Mouse (Mus musculus) hindbrain, embryonic 14.5 days (tissue): ENCODE measurements around the gene Washc4. TPM values are rescaled to one million over a fixed set of nuclear protein-coding genes. Genes with fewer than 3 reads are reported as not detected.

ENCODE experiments used
- ATAC-seq: fragments of 200-750 bp; cut with Nextera tagmentation; 2 replicates; pipeline ENCODE4 v1.8.0; 2017; ENCODE audit warnings: moderate number of reproducible peaks, mild to moderate bottlenecking, moderate TSS enrichment, moderate library complexity; ENCODE audit not compliant: low FRiP score
- DNase-seq: peaks from one replicate; pipeline ENCODE4 v3.0.0-alpha.2; 2015; ENCODE audit warnings: low spot score
- H3K27ac ChIP-seq: fragments of 300-500 bp; sonication (generic); 2 replicates; pipeline ENCODE4 v1.5.1; 2014; ENCODE audit warnings: mild to moderate bottlenecking, moderate library complexity
- H3K27me3 ChIP-seq: fragments of 300-500 bp; sonication (generic); 2 replicates; pipeline ENCODE4 v1.6.1; 2014; ENCODE audit warnings: mild to moderate bottlenecking, low read length, mixed read lengths; ENCODE audit not compliant: control insufficient read depth, insufficient read depth
- H3K36me3 ChIP-seq: fragments of 300-500 bp; sonication (generic); replicated peaks from 2 replicates; pipeline ENCODE4 v1.6.1; 2014; ENCODE audit not compliant: control insufficient read depth, insufficient read depth
- H3K4me1 ChIP-seq: fragments of 300-500 bp; sonication (generic); replicated peaks from 2 replicates; pipeline ENCODE4 v1.6.1; 2014; ENCODE audit warnings: antibody characterized with exemption, low read length, mixed read lengths; ENCODE audit not compliant: control insufficient read depth, insufficient read depth
- H3K4me2 ChIP-seq: fragments of 300-500 bp; sonication (generic); replicated peaks from 2 replicates; pipeline ENCODE4 v1.6.1; 2014; ENCODE audit warnings: mild to moderate bottlenecking, moderate library complexity
- H3K4me3 ChIP-seq: fragments of 300-500 bp; sonication (generic); replicated peaks from 2 replicates; pipeline ENCODE4 v1.5.1; 2014; ENCODE audit warnings: mild to moderate bottlenecking, low read length
- H3K9ac ChIP-seq: fragments of 300-500 bp; sonication (generic); 2 replicates; pipeline ENCODE4 v1.6.1; 2014
- H3K9me3 ChIP-seq: fragments of 300-500 bp; sonication (generic); 2 replicates; pipeline ENCODE4 v1.6.1; 2016; ENCODE audit warnings: low read length; ENCODE audit not compliant: control insufficient read depth
- WGBS: fragments of 180-500 bp; shearing (Covaris S2); extraction: QIAGEN DNeasy Blood & Tissue Kit; methylation state at CpG from one replicate; pipeline ENCODE4 v1.1.7; 2014; 5-methylcytosine and 5-hydroxymethylcytosine counted together
- polyA plus RNA-seq: library from polyadenylated mRNA; unstranded; fragments of >200 nt; fragmentation: Nextera tagmentation; extraction: Ambion mirVana; gene quantifications from 2 replicates; pipeline ENCODE4 v1.2.1, GENCODE M21; 2014

Gene Washc4
- polyA plus RNA-seq, 1 experiment from 2014 or later: 32.7 TPM

DNA sequence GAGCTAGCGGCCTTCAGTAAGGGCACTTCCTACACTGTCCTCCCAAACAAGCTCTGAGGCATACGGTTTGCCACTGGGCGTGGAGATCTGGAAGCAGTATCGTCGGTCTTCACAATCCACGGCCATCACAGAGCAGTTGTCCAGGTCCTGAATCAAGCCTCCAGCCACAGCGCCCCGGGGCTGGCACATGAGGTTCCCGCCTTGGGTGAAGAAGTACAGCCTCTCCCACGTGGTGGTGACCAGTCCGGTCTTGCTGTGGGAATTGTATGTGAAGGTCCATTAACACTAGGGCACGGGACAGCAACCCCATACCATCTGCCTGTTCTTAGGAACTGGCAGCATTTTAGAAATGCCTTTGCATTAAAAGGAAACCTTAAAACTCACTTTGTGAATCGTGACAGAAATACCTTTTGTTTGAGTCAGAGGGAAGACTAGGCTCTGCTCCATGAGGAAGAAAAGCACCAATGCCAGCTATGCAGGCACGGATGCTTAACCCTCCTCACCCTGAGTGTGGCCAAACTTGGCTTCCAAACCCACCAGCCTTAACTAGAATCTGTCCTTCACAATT lies 69.2 kb downstream of the Washc4 start:
- ATAC-seq (no peak), DNase-seq (no peak)
- Histone ChIP-seq H3K9ac (no peak overlapping the region), H3K4me3 (no peak overlapping the region), H3K27me3 (no peaks in the 10 kb centered on the region), H3K36me3 (peaks cover 63% of the 10 kb centered on the region), H3K27ac (no peak overlapping the region), H3K4me1 (no peaks in the 10 kb centered on the region), H3K9me3 (no peaks in the 10 kb centered on the region), H3K4me2 (no peak overlapping the region)
- WGBS: 93% methylated on average over 14 of the region's 14 CpGs

DNA sequence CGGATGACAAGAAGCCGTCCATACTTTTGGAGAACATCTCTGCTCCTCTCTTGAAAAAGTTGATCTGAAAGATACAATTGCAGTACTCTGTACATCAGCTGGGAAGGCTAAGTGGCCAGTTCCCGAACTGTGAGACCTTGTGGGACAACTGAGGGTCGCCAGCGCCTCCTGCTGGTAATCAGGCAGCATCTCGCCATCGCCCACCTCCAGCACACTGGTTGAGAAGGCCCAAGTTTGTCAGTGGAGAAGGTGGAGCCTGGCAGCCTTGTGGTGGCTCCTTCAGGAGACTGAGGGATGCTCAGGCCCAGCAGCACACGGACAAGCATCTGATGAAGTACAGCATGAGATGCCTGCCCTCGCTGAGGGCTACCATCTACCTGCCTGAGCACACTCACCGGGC lies 73.8 kb downstream of the Washc4 start:
- H3K4me3 ChIP-seq: no peak overlapping the region
- no peaks in the 10 kb centered on the region for H3K9me3 ChIP-seq
- no peaks in the 10 kb centered on the region for H3K27me3 ChIP-seq
- H3K27ac ChIP-seq: no peak overlapping the region
- H3K36me3 ChIP-seq: peaks cover 20% of the 10 kb centered on the region
- WGBS: 59% methylated on average over 10 of the region's 10 CpGs
- ATAC-seq (no peak), DNase-seq (no peak)
- H3K4me1 ChIP-seq: no peaks in the 10 kb centered on the region
- no peak overlapping the region for H3K4me2 ChIP-seq
- no peak overlapping the region for H3K9ac ChIP-seq

- Histone ChIP-seq H3K9me3 (no peaks in the 10 kb centered on the region), H3K36me3 (peaks cover 14% of the 10 kb centered on the region), H3K9ac (no peak overlapping the region), H3K4me1 (no peaks in the 10 kb centered on the region), H3K27me3 (no peaks in the 10 kb centered on the region), H3K4me3 (no peak overlapping the region), H3K27ac (no peak overlapping the region), H3K4me2 (no peak overlapping the region)
- WGBS: 79% methylated on average over 12 of the region's 12 CpGs
- ATAC-seq: no peak
- no peak for DNase-seq
Observed at GRCm38 (mm10) chr10:83618819-83619440, 75.4 kb downstream of the Washc4 start.

DNA sequence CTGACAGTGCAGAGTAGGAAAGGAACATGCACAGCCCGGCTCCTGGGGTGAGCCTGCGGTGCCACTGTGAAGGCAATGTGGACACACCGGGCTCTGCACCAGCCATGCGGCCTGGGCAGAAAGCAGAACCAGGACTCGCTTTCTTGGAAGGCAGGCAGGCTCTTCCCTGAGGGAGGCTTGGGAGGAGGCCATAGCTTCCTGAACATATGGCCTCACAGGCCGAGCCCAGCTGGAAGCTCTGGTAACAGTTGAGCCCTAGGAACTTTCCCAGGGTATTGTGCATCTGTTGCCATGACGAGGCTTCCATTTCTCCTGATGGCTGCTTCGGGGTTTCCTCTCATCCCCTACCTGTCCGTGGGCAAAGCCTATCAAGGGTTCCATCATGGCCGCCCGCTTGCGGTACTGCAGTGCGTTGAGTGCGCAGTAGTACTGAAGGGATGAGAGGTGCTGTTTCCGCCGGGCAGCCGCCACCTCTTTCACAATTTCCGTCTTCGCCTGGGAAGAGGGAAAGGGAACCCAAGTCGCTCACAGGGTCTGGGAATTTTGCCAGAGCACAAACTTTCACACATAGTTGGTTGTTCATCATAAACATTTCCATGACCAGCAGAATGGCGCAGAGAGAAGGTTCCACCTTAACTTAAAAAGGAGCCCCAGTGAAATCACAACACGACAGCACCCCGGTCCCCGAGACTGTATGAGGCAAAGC lies 77.0 kb downstream of the Washc4 start:
- H3K9ac ChIP-seq: no peak overlapping the region
- no peak overlapping the region for H3K27ac ChIP-seq
- peaks cover 25% of the 10 kb centered on the region for H3K36me3 ChIP-seq
- 86% methylated on average over 24 of the region's 24 CpGs for WGBS
- H3K27me3 ChIP-seq: no peaks in the 10 kb centered on the region
- H3K9me3 ChIP-seq: no peaks in the 10 kb centered on the region
- no peak for ATAC-seq
- no peak overlapping the region for H3K4me3 ChIP-seq
- no peak overlapping the region for H3K4me2 ChIP-seq
- DNase-seq: no peak
- H3K4me1 ChIP-seq: no peaks in the 10 kb centered on the region

GRCm38 (mm10) chr10:83624065-83624464 lies 80.5 kb downstream of the Washc4 start:
- Histone ChIP-seq H3K27me3 (no peaks in the 10 kb centered on the region), H3K4me1 (no peaks in the 10 kb centered on the region), H3K9ac (no peak overlapping the region), H3K4me2 (no peak overlapping the region), H3K36me3 (peaks cover 42% of the 10 kb centered on the region), H3K27ac (no peak overlapping the region), H3K4me3 (no peak overlapping the region), H3K9me3 (no peaks in the 10 kb centered on the region)
- ATAC-seq (no peak), DNase-seq (no peak)
- 84% methylated on average over 8 of the region's 8 CpGs for WGBS

- Histone ChIP-seq H3K27ac (no peak overlapping the region), H3K27me3 (no peaks in the 10 kb centered on the region), H3K4me3 (no peak overlapping the region), H3K9ac (no peak overlapping the region), H3K36me3 (peaks cover 42% of the 10 kb centered on the region), H3K4me1 (no peaks in the 10 kb centered on the region), H3K4me2 (no peak overlapping the region), H3K9me3 (no peaks in the 10 kb centered on the region)
- WGBS: 90% methylated on average over 12 of the region's 12 CpGs
- DNase-seq: no peak
- no peak for ATAC-seq
Observed at GRCm38 (mm10) chr10:83624841-83625240, 81.3 kb downstream of the Washc4 start.

GRCm38 (mm10) chr10:83627113-83627687 lies 83.6 kb downstream of the Washc4 start:
- Histone ChIP-seq H3K9me3 (no peaks in the 10 kb centered on the region), H3K36me3 (peaks cover 42% of the 10 kb centered on the region), H3K27ac (no peak overlapping the region), H3K4me3 (no peak overlapping the region), H3K4me1 (no peaks in the 10 kb centered on the region), H3K9ac (no peak overlapping the region), H3K27me3 (no peaks in the 10 kb centered on the region), H3K4me2 (no peak overlapping the region)
- no peak for ATAC-seq
- DNase-seq: no peak
- WGBS: 94% methylated on average over 9 of the region's 9 CpGs

DNA sequence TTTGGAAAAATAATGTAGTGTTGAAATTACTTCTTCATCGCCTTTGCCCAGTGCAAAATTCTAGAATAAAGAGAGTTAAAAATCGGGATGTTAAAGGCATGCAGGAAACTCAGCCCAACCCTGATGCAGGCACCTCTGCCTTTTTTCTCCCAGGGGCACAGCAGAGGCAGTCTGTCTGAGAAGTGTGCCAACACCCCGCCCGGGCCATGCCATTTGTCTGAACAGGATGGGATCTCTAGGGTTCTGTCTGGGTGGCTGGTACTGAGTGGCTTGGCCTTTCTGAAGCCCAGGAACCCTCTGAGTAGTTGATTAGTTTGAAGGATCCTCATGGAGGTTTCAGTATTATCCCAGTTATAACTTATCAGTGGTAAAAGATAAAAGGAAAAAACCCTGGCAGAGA lies 84.7 kb downstream of the Washc4 start:
- 89% methylated on average over 4 of the region's 4 CpGs for WGBS
- ATAC-seq: no peak

GRCm38 (mm10) chr10:83629190-83629781 lies 85.7 kb downstream of the Washc4 start:
- no peaks in the 10 kb centered on the region for H3K4me1 ChIP-seq
- H3K9me3 ChIP-seq: no peaks in the 10 kb centered on the region
- H3K9ac ChIP-seq: no peak overlapping the region
- no peak overlapping the region for H3K4me2 ChIP-seq
- 84% methylated on average over 12 of the region's 12 CpGs for WGBS
- ATAC-seq: no peak
- no peak overlapping the region for H3K27ac ChIP-seq
- DNase-seq: no peak
- H3K36me3 ChIP-seq: peaks cover 33% of the 10 kb centered on the region
- no peaks in the 10 kb centered on the region for H3K27me3 ChIP-seq
- no peak overlapping the region for H3K4me3 ChIP-seq

More for the DNA sequence above, 84.7 kb downstream of the Washc4 start:
- no peak overlapping the region for H3K27ac ChIP-seq
- no peak overlapping the region for H3K4me2 ChIP-seq
- no peaks in the 10 kb centered on the region for H3K27me3 ChIP-seq
- H3K9ac ChIP-seq: no peak overlapping the region
- no peak overlapping the region for H3K4me3 ChIP-seq
- no peaks in the 10 kb centered on the region for H3K4me1 ChIP-seq
- DNase-seq: no peak
- H3K9me3 ChIP-seq: no peaks in the 10 kb centered on the region
- H3K36me3 ChIP-seq: peaks cover 37% of the 10 kb centered on the region
